Mouse (Mus musculus) MEL-GATA-1-ER (cell line): Measurements from ENCODE around the gene Lpin2.

Experiments used
- DNase-seq: peaks from one replicate; pipeline ENCODE4 v3.0.0-alpha.2; 2012; ENCODE audit warnings: low read depth; ENCODE audit errors: extremely low read depth

The Lpin2 gene

DNA sequence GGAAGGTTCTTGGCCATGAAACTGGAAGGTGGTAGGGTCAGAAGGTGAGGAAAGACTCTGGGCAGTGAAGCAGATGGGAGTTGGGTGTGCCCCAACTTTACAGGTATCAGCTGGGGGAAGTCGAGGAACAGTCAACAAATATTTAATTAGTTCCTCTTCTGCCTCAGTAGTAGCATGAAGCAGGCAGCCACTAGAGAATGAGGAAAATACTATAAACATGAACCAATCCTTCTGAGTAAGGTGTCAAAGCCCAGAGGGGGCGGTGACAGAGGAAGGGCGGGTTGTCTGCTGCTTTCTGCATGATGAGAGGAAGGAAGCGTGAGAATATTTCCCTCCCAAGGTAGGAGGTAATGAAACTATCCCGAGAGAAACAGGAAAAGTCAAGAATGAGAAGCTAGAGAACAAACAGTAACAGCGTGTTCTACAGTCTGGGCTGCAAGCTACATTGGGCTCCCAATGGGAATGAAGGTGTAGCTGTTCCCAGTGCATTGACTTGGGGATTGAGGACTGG lies at the start of gene Lpin2:
Gene Lpin2 (plus strand): TSS at position 350 of the 511 bp plus-strand sequence.
- DNase-seq, result peak; percentile 78

DNA sequence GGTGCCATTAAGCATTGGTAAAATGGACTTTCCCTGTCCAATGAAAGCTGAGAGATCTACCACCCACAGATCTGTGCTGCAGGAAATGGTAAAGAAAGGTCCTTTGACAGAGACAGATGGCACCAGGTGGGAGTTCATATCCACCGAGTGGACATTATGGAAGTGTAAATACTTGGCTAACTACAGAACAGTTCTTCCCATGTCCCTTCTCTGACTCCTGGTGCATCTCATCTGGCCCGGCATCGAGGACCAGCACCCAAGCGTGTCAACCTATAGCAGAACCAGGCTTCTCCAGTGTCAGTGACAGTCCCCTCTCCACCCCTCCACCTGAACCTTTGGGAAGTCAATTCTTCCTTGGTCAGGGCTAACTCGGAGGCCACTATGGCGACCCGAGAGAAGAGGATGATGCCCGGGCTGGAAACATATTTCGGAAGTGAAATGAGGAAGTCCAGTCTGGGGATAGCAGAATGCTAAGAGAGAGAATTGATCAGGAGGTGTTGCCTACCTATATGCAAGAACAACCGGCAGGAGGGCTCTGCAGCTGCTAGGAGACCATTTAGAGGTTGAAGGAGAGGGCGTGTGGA lies 49.4 kb upstream of the Lpin2 start:
- DNase-seq, result no peak

DNA sequence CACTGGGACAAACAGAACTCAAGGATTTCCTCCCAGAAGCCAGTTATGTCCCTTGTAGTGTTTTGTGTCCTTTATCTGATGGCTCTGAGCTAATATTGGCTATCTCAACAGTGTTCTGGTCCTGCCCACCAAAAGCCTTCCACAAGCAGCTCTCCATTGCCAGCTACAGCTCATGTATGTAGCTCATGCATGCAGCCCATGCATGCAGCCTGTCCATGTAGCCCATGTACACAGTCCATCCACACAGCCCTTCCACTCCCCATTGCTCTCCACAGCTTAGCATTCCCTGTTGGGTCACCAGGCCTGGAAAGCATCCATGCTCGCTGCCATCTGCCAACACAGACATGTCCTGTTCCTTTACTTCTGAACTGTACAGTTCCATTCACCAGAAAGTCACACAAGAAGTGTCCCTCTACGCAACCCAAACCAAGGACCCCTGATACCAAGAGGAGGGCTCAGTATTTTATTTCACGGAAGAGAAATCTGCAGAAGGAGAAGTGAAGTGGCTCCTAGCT lies 47.9 kb upstream of the Lpin2 start:
- no peak for DNase-seq

DNA sequence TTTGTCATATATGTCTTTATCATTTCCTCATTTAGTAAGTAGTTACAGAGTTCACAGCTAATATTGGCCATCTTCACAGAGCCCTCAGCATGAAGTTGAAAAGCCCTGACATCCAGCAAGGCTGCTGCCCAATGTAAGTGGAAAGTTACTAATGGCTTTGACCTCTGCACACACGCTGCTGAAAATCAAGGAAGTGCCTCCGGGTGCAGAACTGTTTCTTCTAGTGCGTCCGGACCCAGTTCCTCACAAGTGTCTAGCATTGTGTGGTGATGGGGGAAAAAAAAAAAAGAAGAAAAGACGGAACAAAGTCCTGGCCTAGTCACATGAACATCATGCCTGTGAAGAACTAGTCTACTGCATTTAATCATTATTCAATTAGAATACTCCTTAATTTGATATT lies 47.3 kb upstream of the Lpin2 start:
- no peak for DNase-seq

DNA sequence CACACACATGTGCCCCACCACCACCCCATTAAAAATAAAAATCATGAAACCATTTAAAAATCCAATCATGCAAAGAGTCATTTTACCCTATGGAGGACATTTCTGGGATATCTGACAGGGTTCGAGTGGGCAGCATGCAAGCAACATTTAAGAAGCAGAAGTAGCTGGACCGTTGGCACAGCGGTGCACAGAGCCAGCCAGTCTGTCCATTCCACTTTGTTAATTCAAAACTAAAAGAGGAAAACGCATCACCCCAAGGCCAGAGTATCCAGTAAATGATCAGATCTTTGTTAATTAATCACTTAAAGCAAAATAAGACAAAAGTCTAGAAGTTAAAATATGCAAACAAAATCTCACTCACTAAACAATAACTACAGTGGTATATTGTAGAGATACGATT lies 46.5 kb upstream of the Lpin2 start:
- DNase-seq, result no peak

DNA sequence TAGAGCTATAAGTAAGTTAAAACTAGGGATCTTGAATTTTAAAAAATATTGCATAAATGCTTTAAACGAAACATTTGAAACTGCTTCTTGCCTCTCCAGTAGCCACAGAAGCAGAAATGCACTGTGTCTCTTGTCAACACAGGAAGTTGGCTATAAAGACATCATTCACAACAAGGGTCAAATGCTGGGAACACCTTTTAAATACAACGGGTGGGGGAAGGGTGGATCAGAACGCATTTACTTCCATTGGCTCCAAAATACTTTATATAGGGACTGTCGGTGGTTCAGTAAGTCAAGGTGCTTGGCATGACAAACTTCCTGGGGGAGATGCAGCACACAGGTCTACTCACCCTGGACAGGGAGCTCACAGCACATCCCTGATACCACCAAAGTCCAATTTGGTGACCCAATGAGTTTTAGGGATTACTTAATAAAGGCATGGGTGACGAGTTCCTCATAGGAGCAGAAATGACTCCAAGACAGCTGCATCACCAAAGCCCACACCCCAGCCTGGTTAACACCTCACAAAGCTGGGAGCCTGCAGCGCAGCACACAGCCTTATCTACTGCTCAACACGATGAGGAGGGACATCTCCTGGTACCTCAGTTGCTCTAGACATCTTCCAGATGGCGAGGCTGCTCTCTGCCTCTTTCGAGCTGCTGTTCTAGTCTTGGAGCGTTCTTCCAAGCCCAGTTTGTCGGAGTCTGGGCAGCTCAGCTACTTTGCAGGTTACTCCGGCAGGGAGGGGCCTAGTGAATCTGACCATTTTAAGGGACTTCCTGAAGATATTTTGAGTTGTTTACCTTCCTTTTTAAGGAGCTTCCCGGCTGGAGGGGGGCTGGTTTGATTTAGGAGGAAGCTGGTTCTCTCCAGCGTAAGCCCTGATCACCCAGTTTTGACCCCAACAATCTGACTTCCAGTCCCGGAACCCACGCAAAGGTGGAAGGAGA lies 45.7 kb upstream of the Lpin2 start:
- DNase-seq, result no peak

DNA sequence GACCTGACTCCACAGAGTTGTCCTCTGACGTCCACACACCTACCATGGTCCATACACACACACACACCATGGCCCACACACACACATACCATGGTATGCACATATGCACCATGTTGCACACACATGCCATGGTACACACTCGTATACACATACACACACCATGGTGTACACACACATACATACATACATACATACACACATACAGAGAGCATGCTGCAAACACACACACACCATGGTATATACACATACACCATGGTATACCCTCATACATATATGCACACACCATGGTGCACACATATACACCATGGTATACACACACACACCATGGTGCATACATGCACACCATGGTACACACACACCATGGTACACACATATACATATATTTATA lies 45.0 kb upstream of the Lpin2 start:
- no peak for DNase-seq

DNA sequence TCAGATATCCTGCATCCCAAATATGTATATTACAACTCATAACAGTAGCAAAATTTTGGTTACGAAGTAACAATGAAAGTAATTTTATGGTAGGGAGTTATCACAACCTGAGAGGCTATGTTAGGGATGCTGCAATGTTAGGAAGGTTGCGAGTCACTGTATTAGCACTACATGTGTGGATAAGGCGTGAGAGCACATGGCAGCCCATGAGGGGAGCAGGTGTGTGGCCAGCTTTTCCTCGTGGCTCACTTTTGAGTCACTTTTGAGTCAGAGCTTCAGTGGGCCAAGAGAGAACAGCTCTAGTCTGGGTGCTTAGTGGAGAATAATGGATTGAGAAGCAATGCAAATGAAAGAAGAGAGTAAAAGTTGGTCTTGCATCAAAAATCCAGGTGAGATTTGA lies 40.3 kb upstream of the Lpin2 start:
- no peak for DNase-seq

DNA sequence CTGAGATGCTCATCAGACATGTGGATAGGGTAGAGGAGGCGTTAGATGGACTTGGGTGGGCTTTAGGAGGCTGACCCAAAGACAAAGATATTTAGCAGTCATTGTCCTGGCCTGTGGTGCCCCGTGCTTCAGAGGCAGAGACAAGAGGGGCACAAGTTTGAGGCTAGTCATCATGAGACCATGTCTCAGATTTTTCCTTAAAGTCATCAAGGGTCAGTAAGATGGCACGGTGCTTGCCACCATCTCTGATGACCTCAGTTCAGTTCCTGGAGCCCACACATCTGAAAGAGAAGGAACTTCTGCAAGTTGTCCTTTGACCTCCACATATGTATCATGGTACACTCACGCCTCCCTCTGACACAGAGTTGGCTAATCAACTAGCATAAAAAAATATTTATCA lies 39.2 kb upstream of the Lpin2 start:
- no peak for DNase-seq

DNA sequence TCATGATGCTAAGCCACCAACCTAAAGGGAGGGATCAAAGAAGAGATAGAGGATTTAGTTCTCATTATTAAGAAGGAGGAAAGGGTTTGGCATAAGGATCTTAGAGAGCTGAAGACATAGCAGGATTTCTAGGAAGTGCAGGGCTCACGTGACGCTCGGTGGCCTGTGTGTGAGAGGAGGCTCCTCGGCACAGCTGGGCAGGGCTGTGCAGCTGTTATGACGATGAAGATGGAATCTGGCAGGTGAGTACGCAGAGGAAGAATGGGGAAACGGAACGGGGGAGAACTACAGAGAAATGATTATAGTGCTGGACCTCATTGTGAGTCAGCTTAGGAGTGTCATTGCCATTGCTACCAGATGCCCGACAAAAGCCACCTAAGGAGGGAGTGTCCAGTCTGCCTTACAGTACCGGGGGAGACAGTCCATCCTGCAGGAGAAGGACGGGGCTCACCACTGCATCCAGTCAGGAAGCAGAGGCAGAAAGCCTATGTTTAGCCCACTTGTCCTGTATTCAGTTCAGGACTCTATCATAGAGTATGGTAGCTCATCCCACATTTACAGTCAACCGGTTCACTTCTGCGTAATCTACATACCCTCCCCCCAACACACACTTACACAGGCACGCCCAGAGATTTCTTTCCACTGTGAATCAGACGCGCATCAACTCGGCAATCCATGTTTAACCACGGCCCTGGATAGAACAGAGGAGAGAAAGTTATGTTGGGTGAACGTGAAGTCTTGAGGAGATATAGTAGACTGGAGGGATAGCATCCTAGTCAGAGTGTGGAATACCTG lies 37.8 kb upstream of the Lpin2 start:
- no peak for DNase-seq

DNA sequence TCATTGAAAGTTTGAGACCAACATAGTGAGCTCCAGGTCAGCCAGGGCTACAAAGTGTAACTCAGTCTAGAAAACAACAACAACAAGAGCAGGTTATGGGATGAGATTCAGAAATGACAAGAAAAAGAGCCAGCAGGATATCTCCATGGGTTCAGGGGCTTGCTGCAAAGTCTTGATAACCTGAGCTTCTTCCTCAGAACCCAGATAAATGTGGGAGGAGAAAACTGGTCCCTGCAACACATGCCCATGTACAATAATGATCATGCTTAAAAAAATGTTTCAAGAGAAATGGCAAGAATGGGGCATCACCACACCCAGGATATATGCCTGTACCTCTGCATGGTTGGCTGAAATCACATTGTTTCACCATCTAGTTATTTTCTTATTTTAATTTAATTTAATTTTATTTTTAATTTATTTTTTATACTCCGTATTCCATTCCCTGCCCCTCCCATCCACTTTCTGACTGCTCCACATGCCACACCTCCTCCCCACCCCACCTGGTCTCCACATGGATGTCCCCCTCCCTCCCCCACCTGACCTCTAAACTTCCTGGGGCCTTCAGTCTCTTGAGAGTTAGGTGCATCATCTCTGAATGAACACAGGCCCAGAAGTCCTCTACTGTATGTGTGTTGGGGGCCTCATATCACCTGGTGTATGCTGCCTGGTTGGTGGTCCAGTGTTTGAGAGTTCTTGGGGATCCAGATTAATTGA lies 37.0 kb upstream of the Lpin2 start:
- DNase-seq, result no peak

DNA sequence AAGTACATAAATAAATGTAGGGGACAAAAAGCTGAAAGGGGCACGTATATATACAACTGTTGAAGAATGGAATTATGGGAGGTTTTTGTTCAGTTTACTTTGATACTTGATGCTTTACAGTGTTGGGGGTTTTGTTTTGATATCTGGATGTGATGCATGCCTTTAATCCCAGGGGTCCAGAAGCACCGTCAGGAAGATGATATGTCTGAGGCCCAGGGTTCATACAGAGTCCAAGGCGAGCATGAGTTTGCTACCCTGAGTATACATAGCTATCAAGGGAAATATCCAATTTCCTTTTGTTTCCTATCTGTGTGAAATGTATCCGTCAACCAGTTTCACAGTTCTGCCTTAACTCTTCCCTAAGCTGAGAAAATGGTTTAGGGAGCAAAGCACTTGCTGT lies 29.0 kb upstream of the Lpin2 start:
- DNase-seq, result no peak

DNA sequence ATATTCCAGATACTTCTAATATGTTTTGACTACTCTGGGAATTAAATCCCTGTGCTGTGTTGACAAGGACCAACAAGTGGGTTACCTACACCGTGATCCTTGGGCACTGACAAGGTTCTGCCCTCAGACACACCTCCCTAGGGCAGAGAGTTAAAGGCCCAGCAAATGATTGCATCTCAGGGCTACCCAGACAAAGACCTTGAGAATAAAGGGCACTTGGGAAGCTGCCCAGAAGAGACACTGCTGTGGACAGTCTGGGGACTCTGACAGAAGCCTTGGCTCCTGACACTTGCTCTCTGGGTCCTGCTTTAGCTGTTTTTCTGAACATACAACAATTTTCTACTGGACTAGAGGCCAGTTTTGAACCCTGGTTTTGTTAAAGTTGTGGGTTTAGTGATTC lies 27.1 kb upstream of the Lpin2 start:
- no peak for DNase-seq

DNA sequence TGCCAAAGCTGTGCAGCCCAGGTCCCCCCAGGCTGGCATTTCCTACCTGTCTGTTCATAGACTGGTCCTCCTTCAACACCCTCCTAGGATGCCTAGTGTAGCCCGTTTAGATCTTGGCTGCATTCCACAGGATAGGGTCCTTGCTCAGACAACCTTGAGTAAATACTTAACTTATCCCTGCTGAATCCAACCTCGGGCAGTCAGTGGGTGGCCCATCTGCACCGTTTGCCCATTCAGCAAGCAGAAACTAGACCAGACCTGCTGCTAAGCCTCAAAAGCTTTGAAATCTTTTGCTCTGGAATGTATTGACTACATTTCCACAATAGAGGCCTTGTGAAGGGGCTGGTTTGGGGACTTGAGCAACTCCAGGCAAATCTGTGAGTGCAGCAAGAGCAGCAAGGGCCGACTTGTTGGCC lies 23.2 kb upstream of the Lpin2 start:
- DNase-seq, result no peak

DNA sequence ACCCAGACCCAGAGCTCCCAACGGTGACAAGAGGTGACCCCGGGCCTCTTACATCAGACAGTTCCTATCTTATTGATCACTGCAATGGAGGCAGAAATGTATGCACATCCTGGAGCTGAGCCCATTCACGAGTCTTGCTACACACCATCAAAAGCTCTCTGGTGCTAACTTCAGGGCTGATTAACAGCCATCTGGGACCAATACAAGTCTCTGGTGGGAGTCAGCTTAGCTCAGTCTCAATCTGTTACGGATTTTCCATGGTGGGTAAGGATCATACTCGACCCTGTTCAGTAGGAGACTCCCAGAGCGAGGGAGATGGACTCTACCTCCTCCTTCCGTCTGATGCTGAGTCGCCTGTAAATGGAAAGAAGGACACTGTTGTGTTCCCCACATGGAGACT lies 22.6 kb upstream of the Lpin2 start:
- no peak for DNase-seq

DNA sequence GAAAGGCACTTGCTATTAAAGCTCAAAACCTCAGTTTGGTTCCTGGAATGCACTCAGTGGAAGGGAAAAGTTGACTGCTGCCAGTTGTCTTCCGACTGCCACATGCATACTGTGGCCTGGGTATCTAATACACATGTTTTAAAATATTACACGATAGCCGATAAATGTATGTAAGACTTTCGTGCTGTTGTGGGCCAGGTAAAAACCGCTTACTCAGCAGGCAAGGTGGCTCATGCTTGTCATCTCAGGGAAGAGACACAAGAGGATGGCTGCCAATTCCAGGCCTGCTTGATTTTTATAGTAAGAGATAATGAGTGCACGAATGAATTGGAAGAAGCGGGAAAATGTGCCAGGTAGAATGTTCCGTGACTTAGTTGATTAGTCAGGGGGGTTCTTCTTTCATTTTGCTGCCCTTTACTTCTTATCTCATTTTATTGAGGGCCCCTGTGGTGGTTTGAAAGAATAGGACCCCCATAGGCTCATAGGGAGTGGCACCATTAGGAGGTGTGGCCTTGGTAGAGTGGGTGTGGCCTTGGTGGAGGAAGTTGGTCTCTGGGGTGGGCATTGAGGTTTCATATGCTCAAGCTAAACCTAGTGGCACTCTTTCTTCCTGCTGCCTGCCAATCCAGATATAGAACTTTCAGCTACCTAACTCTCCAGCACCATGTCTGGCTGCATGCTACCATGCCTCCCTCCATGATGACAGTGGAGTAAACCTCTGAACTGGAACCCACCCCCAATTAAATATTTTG lies 21.9 kb upstream of the Lpin2 start:
- DNase-seq, result no peak

DNA sequence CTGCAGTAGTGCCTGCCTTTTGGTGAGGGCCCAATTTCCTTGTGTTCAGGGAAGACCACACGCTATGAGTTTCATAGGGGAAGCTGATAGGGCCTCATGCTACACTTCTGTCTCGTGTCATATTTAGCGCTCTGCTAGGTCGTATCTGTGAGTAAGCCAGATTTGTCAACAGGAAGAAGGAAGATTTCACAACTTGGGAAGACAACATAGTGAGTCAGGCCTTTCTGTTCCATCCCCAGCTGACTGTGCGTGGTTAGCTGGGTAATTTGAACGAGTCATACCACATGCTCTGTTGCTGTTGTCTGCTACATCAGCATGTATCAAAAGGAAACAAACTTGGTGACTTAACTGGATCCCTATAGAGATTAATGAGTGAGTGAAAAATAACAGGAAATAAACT lies 17.4 kb upstream of the Lpin2 start:
- no peak for DNase-seq

DNA sequence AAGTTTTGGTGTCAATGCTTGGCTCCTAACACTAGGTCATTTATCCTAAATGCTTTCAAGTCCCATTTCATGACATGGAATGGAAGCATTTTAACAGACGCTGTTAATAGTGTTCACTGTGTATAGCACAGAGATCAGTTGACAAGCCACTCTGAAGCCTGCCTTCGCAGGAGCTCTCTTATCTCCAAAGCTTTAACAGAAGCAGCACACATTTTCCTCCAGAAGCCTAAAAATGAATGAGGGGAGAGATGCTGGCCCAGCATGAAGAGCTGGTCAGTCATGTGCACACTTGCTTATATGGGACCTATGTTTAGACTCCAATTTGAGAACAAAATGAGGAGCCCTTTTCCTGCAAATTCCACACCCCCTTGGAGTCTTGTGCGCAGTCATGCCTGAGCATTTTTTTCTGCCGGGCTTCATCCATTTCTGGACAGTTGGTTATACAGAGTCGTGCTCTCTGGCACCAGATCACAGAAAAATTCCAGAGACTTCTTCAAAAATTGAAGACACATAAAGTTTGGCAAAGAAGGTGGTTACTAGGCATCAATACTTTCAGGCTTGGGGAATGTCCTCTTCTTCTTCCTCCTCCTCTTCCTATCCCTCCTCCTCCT lies 14.1 kb upstream of the Lpin2 start:
- no peak for DNase-seq

DNA sequence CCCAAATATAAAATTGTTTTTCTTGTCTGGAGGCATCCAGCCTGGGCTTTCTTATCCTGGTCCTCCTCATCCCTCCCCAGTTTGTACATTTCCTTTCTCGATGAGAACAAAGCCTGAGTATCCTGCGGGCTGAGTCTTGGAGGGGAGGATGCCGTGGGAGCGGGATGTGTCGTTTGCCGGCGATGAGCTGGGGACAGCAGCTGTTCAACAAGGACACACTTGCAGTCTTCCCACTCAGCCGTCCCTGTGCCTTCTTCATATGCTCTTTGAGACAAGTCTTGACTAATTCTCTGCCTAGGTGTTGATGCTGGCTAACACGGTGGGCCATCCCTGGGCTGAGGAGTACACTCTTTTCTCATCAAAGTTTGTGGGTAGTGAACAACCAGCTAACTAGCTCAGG lies 13.5 kb upstream of the Lpin2 start:
- no peak for DNase-seq

DNA sequence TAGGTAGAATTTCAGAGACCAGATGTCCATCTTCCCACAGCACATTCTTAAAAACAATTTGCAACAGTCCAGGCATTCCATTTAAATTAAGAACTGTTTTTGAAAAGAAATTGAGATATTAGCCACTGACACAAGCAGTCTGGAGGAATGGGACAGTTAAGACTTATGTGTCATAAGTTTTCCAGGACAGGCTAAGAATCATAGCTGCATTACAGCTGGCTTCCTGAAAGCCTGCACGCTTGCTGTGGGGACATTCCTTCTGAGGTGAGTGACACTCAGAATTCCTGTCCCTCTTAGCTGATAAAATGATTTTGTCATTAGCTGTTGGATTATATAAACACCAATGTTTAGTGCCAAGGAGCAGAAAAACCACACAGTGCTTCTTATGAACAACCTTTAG lies 12.7 kb upstream of the Lpin2 start:
- DNase-seq, result no peak
